In genomic region chr9:30716421-30717170, GRCm38 (mm10) we compare ENCODE assay signal across 12 mouse cellular contexts.
A peak's percentile ranks its signal among the peaks of the same experiment; 100 is the strongest.
DNase-seq lines count a peak whose midpoint lies in the region; ATAC-seq and TF ChIP-seq lines count a peak whose summit lies in the region.
"Had no signal": no experiment of that assay in that cellular context is flagged by ENCODE, and none has a peak within 500 bp of the region (broad histone marks: within the 10 kb centered on the region; RNA-seq: fewer than 3 reads in every experiment).

No protein-coding gene starts in this region.

- no peak overlapping the region for H3K4me2 ChIP-seq in heart, embryonic 11.5 days
- H3K4me2 ChIP-seq in limb, embryonic 14.5 days (replicated peaks; ENCODE audit: low read depth, low read length, severe bottlenecking) = no peak overlapping the region
- H3K4me2 ChIP-seq in kidney, embryonic 15.5 days = no peak overlapping the region
- H3K4me2 ChIP-seq: embryonic facial prominence, embryonic 12.5 days had no signal

- no peaks in the 10 kb centered on the region for H3K9me3 ChIP-seq in heart, embryonic 11.5 days (replicated peaks; ENCODE audit: control insufficient read depth, low read length)
- no peaks in the 10 kb centered on the region for H3K9me3 ChIP-seq in limb, embryonic 14.5 days (ENCODE audit: control insufficient read depth, low read length)
- no peaks in the 10 kb centered on the region for H3K9me3 ChIP-seq in kidney, embryonic 15.5 days (replicated peaks)
- H3K9me3 ChIP-seq: embryonic facial prominence, embryonic 12.5 days had no signal

- 60% methylated on average over 8 of the region's 8 CpGs for WGBS in heart, adult 2 months
- WGBS in heart, embryonic 11.5 days (ENCODE audit: insufficient replicate concordance) = 82% methylated on average over 8 of the region's 8 CpGs
- WGBS in limb, embryonic 14.5 days = 56% methylated on average over 8 of the region's 8 CpGs
- WGBS in kidney, embryonic 15.5 days = 79% methylated on average over 8 of the region's 8 CpGs

- no peak overlapping the region for H3K4me3 ChIP-seq in heart, adult 2 months
- no peak overlapping the region for H3K4me3 ChIP-seq in heart, embryonic 11.5 days (ENCODE audit: low read depth, low read length)
- no peak overlapping the region for H3K4me3 ChIP-seq in limb, embryonic 14.5 days (replicated peaks; ENCODE audit: low read length)
- no peak overlapping the region for H3K4me3 ChIP-seq in kidney, embryonic 15.5 days (replicated peaks)
- H3K4me3 ChIP-seq: embryonic facial prominence, embryonic 12.5 days had no signal

- H3K79me2 ChIP-seq in heart, adult 2 months (replicated peaks; ENCODE audit: control insufficient read depth, insufficient read depth, low read length) = no peaks in the 10 kb centered on the region

- no peak for TF ChIP-seq CTCF in heart, adult 2 months (IDR thresholded peaks at IDR 0.05)

- TF ChIP-seq POLR2A in heart, adult 2 months (IDR thresholded peaks at IDR 0.05; ENCODE audit: insufficient read depth, low read depth, low read length) = no peak
- no peak for TF ChIP-seq POLR2A in limb, embryonic 14.5 days (IDR thresholded peaks at IDR 0.05; ENCODE audit: borderline replicate concordance, extremely low read depth, insufficient read depth, insufficient read length)

- no peaks in the 10 kb centered on the region; the same call in 1 of the 2 replicates for H3K4me1 ChIP-seq in heart, adult 2 months (ENCODE audit: control insufficient read depth, insufficient read depth, low read length)
- H3K4me1 ChIP-seq in heart, embryonic 11.5 days (ENCODE audit: control insufficient read depth, insufficient read depth, low read length) = 0 out of 2 replicates have a peak, but pooled peaks cover 3% of the 10 kb centered on the region
- H3K4me1 ChIP-seq in limb, embryonic 14.5 days (ENCODE audit: control insufficient read depth, insufficient read depth, low read length) = peaks cover 22% of the 10 kb centered on the region
- no peaks in the 10 kb centered on the region for H3K4me1 ChIP-seq in kidney, embryonic 15.5 days

- DNase-seq in heart, adult 2 months = peak in 1 of 2 experiments; percentile 57
- peak; percentile 55 for DNase-seq in brain, adult 2 months (ENCODE audit: low read depth, low spot score)
- DNase-seq in cerebellum, postnatal 14 days = peak; percentile 21 to 59
- DNase-seq in limb, embryonic 14.5 days (ENCODE audit: low spot score) = no peak
- DNase-seq in ovary, postnatal 14 days (ENCODE audit: low spot score) = no peak
- no peak for DNase-seq in adrenal gland, postnatal 10 days
- DNase-seq: kidney, adult 11 months; right cerebral cortex, adult 18-20 months had no signal

- intact Hi-C loops in heart, adult 2 months (cut with DNase I) = no loop called here

- ATAC-seq in heart, embryonic 11.5 days (replicated peaks; ENCODE audit: insufficient number of reproducible peaks, low FRiP score, low TSS enrichment) = no peak
- no peak for ATAC-seq in limb, embryonic 14.5 days (ENCODE audit: low FRiP score, low read depth)
- ATAC-seq in kidney, embryonic 15.5 days (replicated peaks; ENCODE audit: low FRiP score) = no peak
- ATAC-seq: CD4-positive, CD25-positive, alpha-beta regulatory T cell, adult 4 months had no signal

- 0 out of 2 replicates have a peak, but pooled peaks have one; percentile 11 for TF ChIP-seq EP300 in heart, adult 2 months (IDR thresholded peaks at IDR 0.05; ENCODE audit: insufficient read depth, low read depth, low read length)

- H3K27ac ChIP-seq in heart, adult 2 months = peak overlapping the region; percentile 20
- no peak overlapping the region for H3K27ac ChIP-seq in heart, embryonic 11.5 days (ENCODE audit: low read depth, low read length)
- 0 out of 2 replicates have a peak overlapping the region, but pooled peaks have one; percentile 9 for H3K27ac ChIP-seq in limb, embryonic 14.5 days (replicated peaks; ENCODE audit: low read depth, low read length)
- H3K27ac ChIP-seq in kidney, embryonic 15.5 days = no peak overlapping the region
- H3K27ac ChIP-seq: embryonic facial prominence, embryonic 12.5 days had no signal

- no peaks in the 10 kb centered on the region for H3K27me3 ChIP-seq in heart, adult 2 months (ENCODE audit: control insufficient read depth, insufficient read depth, low read length)
- H3K27me3 ChIP-seq in heart, embryonic 11.5 days (ENCODE audit: control insufficient read depth, insufficient read depth, low read length) = no peaks in the 10 kb centered on the region
- H3K27me3 ChIP-seq in limb, embryonic 14.5 days (ENCODE audit: control insufficient read depth, insufficient read depth, low read length) = no peaks in the 10 kb centered on the region
- H3K27me3 ChIP-seq in kidney, embryonic 15.5 days = no peaks in the 10 kb centered on the region
- H3K27me3 ChIP-seq: embryonic facial prominence, embryonic 12.5 days had no signal

- H3K36me3 ChIP-seq in heart, adult 2 months (ENCODE audit: control insufficient read depth, insufficient read depth, low read length) = no peaks in the 10 kb centered on the region; the same call in 1 of the 2 replicates
- no peaks in the 10 kb centered on the region for H3K36me3 ChIP-seq in heart, embryonic 11.5 days (ENCODE audit: control insufficient read depth, insufficient read depth, low read length)
- no peaks in the 10 kb centered on the region for H3K36me3 ChIP-seq in limb, embryonic 14.5 days (ENCODE audit: control insufficient read depth, insufficient read depth, low read length)
- H3K36me3 ChIP-seq in kidney, embryonic 15.5 days = no peaks in the 10 kb centered on the region
- H3K36me3 ChIP-seq: embryonic facial prominence, embryonic 12.5 days had no signal

- no peak overlapping the region for H3K9ac ChIP-seq in heart, adult 2 months (ENCODE audit: low read depth, low read length)
- no peak overlapping the region for H3K9ac ChIP-seq in heart, embryonic 11.5 days (ENCODE audit: low read depth, low read length)
- H3K9ac ChIP-seq in limb, embryonic 14.5 days (ENCODE audit: low read depth, low read length, severe bottlenecking) = no peak overlapping the region
- H3K9ac ChIP-seq in kidney, embryonic 15.5 days = no peak overlapping the region
- H3K9ac ChIP-seq: embryonic facial prominence, embryonic 12.5 days had no signal

Comparison
In these comparisons a context has a peak if more than half of its experiments do, and no peak if none do; other contexts are left out.
1. H3K27ac ChIP-seq: peak in heart, adult 2 months (single experiment) and limb, embryonic 14.5 days (single experiment); none in heart, embryonic 11.5 days (single experiment) and kidney, embryonic 15.5 days (single experiment).
2. DNase-seq: peak in brain, adult 2 months (single experiment) and cerebellum, postnatal 14 days (2 of 2); none in limb, embryonic 14.5 days (single experiment), ovary, postnatal 14 days (single experiment) and adrenal gland, postnatal 10 days (single experiment).